Mouse (Mus musculus): ENCODE measurements around the gene Mfap1b.

GRCm38 (mm10) chr2:121455534-121455933 is 18.3 kb downstream of the Mfap1b start:
- TF ChIP-seq MAX (IDR thresholded peaks at IDR 0.05; ENCODE audit: low read depth) (no peak), USF1 (IDR thresholded peaks at IDR 0.05; ENCODE audit: low read depth) (no peak), POLR2AphosphoS2 (IDR thresholded peaks at IDR 0.05; ENCODE audit: insufficient read length, low read depth) (peak; percentile 84), POLR2A (IDR thresholded peaks at IDR 0.05; ENCODE audit: insufficient read length, low read depth) (peak; percentile 40), E2F4 (IDR thresholded peaks at IDR 0.05; ENCODE audit: insufficient read depth) (no peak), TCF12 (IDR thresholded peaks at IDR 0.05; ENCODE audit: insufficient read depth, poor library complexity, severe bottlenecking) (no peak), SRF (IDR thresholded peaks at IDR 0.05; ENCODE audit: control insufficient read depth, insufficient read length, low read depth) (no peak), MYOD1 (IDR thresholded peaks at IDR 0.05; ENCODE audit: control insufficient read depth in 1 of 3, insufficient read length in 2 of 3, low read depth in 2 of 3) (no peak), CEBPB (IDR thresholded peaks at IDR 0.05; ENCODE audit: insufficient read depth, poor library complexity, severe bottlenecking) (no peak), TCF3 (IDR thresholded peaks at IDR 0.05; ENCODE audit: insufficient read length, low read depth) (no peak), REST (IDR thresholded peaks at IDR 0.05; ENCODE audit: insufficient read depth, insufficient read length) (no peak), MYOG (IDR thresholded peaks at IDR 0.05; ENCODE audit: control insufficient read depth in 1 of 3, insufficient read depth in 1 of 3, insufficient read length in 2 of 3, low read depth in 2 of 3) (peak in 1 of 3 experiments; percentile 11)
